Mouse (Mus musculus) thymus, adult 2 months (tissue): ENCODE measurements around the gene Cyb561d2.

Experiments
- CTCF ChIP-seq: fragments of 200-500 bp; IDR thresholded peaks from 2 replicates; pipeline ENCODE4 v1.5.1; 2012; ENCODE audit warnings: mild to moderate bottlenecking, control low read depth, low read length, moderate library complexity, borderline replicate concordance; ENCODE audit not compliant: control insufficient read depth, poor library complexity, insufficient read depth; ENCODE audit errors: extremely low read depth
- POLR2A ChIP-seq: fragments of 200-500 bp; IDR thresholded peaks from 2 replicates; pipeline ENCODE4 v1.6.1; 2012; ENCODE audit warnings: mild to moderate bottlenecking, low read length, control low read depth, moderate library complexity; ENCODE audit not compliant: control insufficient read depth, poor library complexity, insufficient read depth; ENCODE audit errors: extremely low read depth

DNA sequence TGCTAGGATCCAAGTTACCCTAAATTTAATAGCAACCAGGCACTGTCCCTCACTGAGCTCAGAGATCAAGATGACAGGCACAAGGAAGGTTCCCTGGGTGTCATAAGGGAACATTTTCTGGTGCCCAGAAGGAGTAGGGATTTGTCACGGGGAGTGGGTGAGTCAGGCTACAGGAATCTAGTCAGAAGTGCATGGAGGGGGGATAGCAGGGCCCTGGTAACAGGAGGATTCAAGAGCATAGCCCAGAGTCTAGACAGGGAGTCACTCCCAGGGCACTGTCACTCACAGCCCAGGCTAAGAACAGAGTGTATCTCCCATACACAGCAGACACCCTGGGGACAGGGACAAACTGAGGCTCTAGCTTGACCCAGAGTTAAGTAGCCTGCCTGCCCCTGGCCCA is 48.5 kb downstream of the Cyb561d2 start:
- TF ChIP-seq CTCF, result no peak
- TF ChIP-seq POLR2A, result no peak
